Mouse (Mus musculus) urinary bladder, postnatal 4 days (tissue): ENCODE data around the gene Gfod2.
A peak's percentile ranks its signal among the peaks of the same experiment; 100 is the strongest.

Experiments
- DNase-seq, 2 experiments: peaks; one replicate each; pipeline ENCODE4 v3.0.0; 2021 to 2022; ENCODE audit warnings: low spot score in 2 of 2

The Gfod2 gene

GRCm38 (mm10) chr8:105757796-105758276 lies 628 bp downstream of the Gfod2 start:
- DNase-seq: no peak

GRCm38 (mm10) chr8:105754688-105755087 lies 3.8 kb downstream of the Gfod2 start:
- no peak for DNase-seq

GRCm38 (mm10) chr8:105753916-105754315 lies 4.5 kb downstream of the Gfod2 start:
- DNase-seq: no peak

- peak; percentile 36 to 77 for DNase-seq
These were observed 7.9 kb downstream of the Gfod2 start for GRCm38 (mm10) chr8:105750606-105751005.

- DNase-seq: no peak
These were observed 15.2 kb downstream of the Gfod2 start for GRCm38 (mm10) chr8:105743301-105743700.

- no peak for DNase-seq
These were observed 19.2 kb downstream of the Gfod2 start for GRCm38 (mm10) chr8:105739216-105739615.

GRCm38 (mm10) chr8:105732186-105732585 lies 26.3 kb downstream of the Gfod2 start:
- no peak for DNase-seq

GRCm38 (mm10) chr8:105727397-105728124 lies 30.9 kb downstream of the Gfod2 start:
- no peak for DNase-seq

- no peak for DNase-seq
These were observed 32.7 kb downstream of the Gfod2 start for GRCm38 (mm10) chr8:105725726-105726125.

- DNase-seq: no peak
These were observed 35.6 kb downstream of the Gfod2 start for GRCm38 (mm10) chr8:105722861-105723260.

GRCm38 (mm10) chr8:105719637-105720036 lies 38.8 kb downstream of the Gfod2 start:
- DNase-seq: no peak

- no peak for DNase-seq
These were observed 42.0 kb downstream of the Gfod2 start for GRCm38 (mm10) chr8:105716302-105716945.

GRCm38 (mm10) chr8:105715042-105715441 lies 43.4 kb downstream of the Gfod2 start:
- no peak for DNase-seq

- peak; percentile 70 to 90 for DNase-seq
These were observed 44.3 kb downstream of the Gfod2 start for GRCm38 (mm10) chr8:105714139-105714538.

- no peak for DNase-seq
These were observed 46.2 kb downstream of the Gfod2 start for GRCm38 (mm10) chr8:105712286-105712685.

- DNase-seq: no peak
These were observed 49.1 kb downstream of the Gfod2 start for GRCm38 (mm10) chr8:105709317-105709716.

GRCm38 (mm10) chr8:105708675-105709074 lies 49.8 kb downstream of the Gfod2 start:
- no peak for DNase-seq

GRCm38 (mm10) chr8:105707498-105708403 lies 50.7 kb downstream of the Gfod2 start, which contains the start of the genes 4933405L10Rik and Enkd1:
TSS of gene 4933405L10Rik (plus strand) at chr8:105707655.
TSS of gene Enkd1 (minus strand) at chr8:105708210.
- DNase-seq: peak; percentile 77 to 84

GRCm38 (mm10) chr8:105706426-105706825 lies 52.0 kb downstream of the Gfod2 start:
- DNase-seq: no peak

- no peak for DNase-seq
These were observed 53.5 kb downstream of the Gfod2 start for GRCm38 (mm10) chr8:105704955-105705354.

GRCm38 (mm10) chr8:105704146-105704812 lies 54.2 kb downstream of the Gfod2 start:
- DNase-seq: no peak
